Mouse (Mus musculus): Measurements from ENCODE around the gene Cnga1.

The Cnga1 gene

GRCm38 (mm10) chr5:72558716-72559526 lies 85.2 kb downstream of the Cnga1 start:
- DNase-seq (ENCODE audit: extremely low read depth, insufficient read length, low spot score): no peak

GRCm38 (mm10) chr5:72556245-72556644 lies 87.8 kb downstream of the Cnga1 start:
- DNase-seq (ENCODE audit: extremely low read depth, insufficient read length, low spot score): no peak
